Mouse (Mus musculus) ES-E14 (cell line): Measurements from ENCODE around the gene Serpina3b.

ENCODE experiments used
- HCFC1 ChIP-seq: IDR thresholded peaks from 2 replicates; pipeline ENCODE4 v1.6.1; 2012; ENCODE audit warnings: low read length, inconsistent platforms, borderline replicate concordance; ENCODE audit not compliant: insufficient read depth
- MAFK ChIP-seq: IDR thresholded peaks from 2 replicates; pipeline ENCODE4 v1.6.1; 2014; ENCODE audit warnings: mild to moderate bottlenecking, low read depth, low read length, inconsistent platforms; ENCODE audit not compliant: insufficient read depth
- ZC3H11A ChIP-seq: IDR thresholded peaks from 2 replicates; pipeline ENCODE4 v1.6.1; 2012; ENCODE audit warnings: low read depth, mild to moderate bottlenecking, inconsistent platforms, low read length, borderline replicate concordance
- ZNF384 ChIP-seq: IDR thresholded peaks from 2 replicates; pipeline ENCODE4 v1.6.1; 2012; ENCODE audit warnings: low read depth, low read length, inconsistent platforms

DNA sequence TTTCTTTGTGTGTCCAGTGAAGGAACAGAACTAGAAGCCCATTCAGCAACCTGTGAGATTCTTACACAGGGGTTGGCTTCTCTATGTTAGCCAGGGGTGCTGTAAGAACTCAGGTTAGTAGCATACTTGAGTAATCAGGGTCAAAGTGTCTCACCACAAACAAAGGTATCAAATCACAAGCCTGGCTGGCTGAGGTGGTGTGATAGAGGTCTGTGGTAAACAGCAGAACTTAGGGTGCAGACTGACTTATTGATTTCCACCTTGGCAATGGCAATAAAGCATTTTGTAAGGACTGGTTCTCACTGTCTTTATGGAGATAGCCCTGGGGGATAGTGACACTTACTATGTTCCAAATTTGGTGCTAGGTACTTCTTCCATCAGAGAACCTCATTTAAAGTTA is 21.9 kb upstream of the Serpina3b start:
- TF ChIP-seq ZC3H11A (no peak), MAFK (no peak), HCFC1 (no peak), ZNF384 (no peak)
